Mouse (Mus musculus) hematopoietic stem cell, adult 5-6 weeks (primary cell): ENCODE results near the gene Gm4969. TPM values are rescaled to one million over a fixed set of nuclear protein-coding genes. Genes with fewer than 3 reads are reported as not detected.
A peak's percentile ranks its signal among the peaks of the same experiment; 100 is the strongest.
"Not testable (repeated sequence)": the region's sequence is repeated elsewhere in the genome, so short reads cannot be mapped to it uniquely, and the experiment has no call there.

ENCODE experiments used
- ATAC-seq, 2 experiments: fragments of 125-278 bp in 1 of 2; replicated peaks in 1 of 2; 2 replicates each; pipeline ENCODE4 v1.8.0; 2016 to 2017; ENCODE audit warnings: inconsistent platforms in 2 of 2, mild to moderate bottlenecking in 2 of 2, moderate number of reproducible peaks in 2 of 2, low read depth in 1 of 2, moderate TSS enrichment in 1 of 2; ENCODE audit not compliant: low FRiP score in 2 of 2, poor library complexity in 2 of 2, severe bottlenecking in 2 of 2, insufficient read depth in 1 of 2, low TSS enrichment in 1 of 2
- total RNA-seq: library from RNA; stranded (forward); fragments of 172-1452, 232-1000 nt; gene quantifications from 2 replicates; pipeline ENCODE4 v1.2.3, GENCODE M21; 2017

Gm4969 gene
- total RNA-seq, 1 experiment from 2014 or later, result 0.50 TPM

GRCm38 (mm10) chr7:19084277-19084771 lies 33.8 kb downstream of the Gm4969 start:
- ATAC-seq, result peak; percentile 56 to 61

- no peak for ATAC-seq
Observed at GRCm38 (mm10) chr7:19083701-19084100, 34.5 kb downstream of the Gm4969 start, which contains the start of gene Dmpk. Gene Dmpk, plus strand, starts transcription at chr7:19083849.

- ATAC-seq, result no peak
Observed at GRCm38 (mm10) chr7:19083096-19083495, 35.1 kb downstream of the Gm4969 start.

- no peak for ATAC-seq
Observed at GRCm38 (mm10) chr7:19082171-19082570, 36.0 kb downstream of the Gm4969 start.

GRCm38 (mm10) chr7:19080451-19080950 lies 37.7 kb downstream of the Gm4969 start:
- ATAC-seq, result no peak

GRCm38 (mm10) chr7:19078732-19079131 lies 39.4 kb downstream of the Gm4969 start:
- no peak for ATAC-seq

GRCm38 (mm10) chr7:19077761-19078160 lies 40.4 kb downstream of the Gm4969 start:
- ATAC-seq, result peak; percentile 82 to 84

GRCm38 (mm10) chr7:19076586-19076991 lies 41.6 kb downstream of the Gm4969 start:
- no peak for ATAC-seq

- ATAC-seq, result peak; percentile 88
Observed at GRCm38 (mm10) chr7:19075723-19076585, 42.2 kb downstream of the Gm4969 start, which contains the start of gene Dmwd. Gene Dmwd, plus strand, starts transcription at chr7:19076227.

- no peak for ATAC-seq
Observed at GRCm38 (mm10) chr7:19075231-19075630, 42.9 kb downstream of the Gm4969 start.

- no peak for ATAC-seq
Observed at GRCm38 (mm10) chr7:19074494-19074893, 43.7 kb downstream of the Gm4969 start.

GRCm38 (mm10) chr7:19073504-19073903 lies 44.7 kb downstream of the Gm4969 start:
- ATAC-seq, result no peak

- not testable (repeated sequence) for ATAC-seq
Observed at GRCm38 (mm10) chr7:19071024-19071423, 47.1 kb downstream of the Gm4969 start.

GRCm38 (mm10) chr7:19069500-19069899 lies 48.7 kb downstream of the Gm4969 start:
- no peak for ATAC-seq

- no peak for ATAC-seq
Observed at GRCm38 (mm10) chr7:19068707-19069106, 49.5 kb downstream of the Gm4969 start.

- ATAC-seq, result no peak
Observed at GRCm38 (mm10) chr7:19067935-19068334, 50.2 kb downstream of the Gm4969 start.

- ATAC-seq, result peak in 1 of 2 experiments; percentile 27; a peak in 1 of 4 replicates
Observed at GRCm38 (mm10) chr7:19067063-19067462, 51.1 kb downstream of the Gm4969 start.

- no peak for ATAC-seq
Observed at GRCm38 (mm10) chr7:19065896-19066295, 52.3 kb downstream of the Gm4969 start.
